Comparison of ENCODE assay signal across 17 mouse cellular contexts in the genomic region with DNA sequence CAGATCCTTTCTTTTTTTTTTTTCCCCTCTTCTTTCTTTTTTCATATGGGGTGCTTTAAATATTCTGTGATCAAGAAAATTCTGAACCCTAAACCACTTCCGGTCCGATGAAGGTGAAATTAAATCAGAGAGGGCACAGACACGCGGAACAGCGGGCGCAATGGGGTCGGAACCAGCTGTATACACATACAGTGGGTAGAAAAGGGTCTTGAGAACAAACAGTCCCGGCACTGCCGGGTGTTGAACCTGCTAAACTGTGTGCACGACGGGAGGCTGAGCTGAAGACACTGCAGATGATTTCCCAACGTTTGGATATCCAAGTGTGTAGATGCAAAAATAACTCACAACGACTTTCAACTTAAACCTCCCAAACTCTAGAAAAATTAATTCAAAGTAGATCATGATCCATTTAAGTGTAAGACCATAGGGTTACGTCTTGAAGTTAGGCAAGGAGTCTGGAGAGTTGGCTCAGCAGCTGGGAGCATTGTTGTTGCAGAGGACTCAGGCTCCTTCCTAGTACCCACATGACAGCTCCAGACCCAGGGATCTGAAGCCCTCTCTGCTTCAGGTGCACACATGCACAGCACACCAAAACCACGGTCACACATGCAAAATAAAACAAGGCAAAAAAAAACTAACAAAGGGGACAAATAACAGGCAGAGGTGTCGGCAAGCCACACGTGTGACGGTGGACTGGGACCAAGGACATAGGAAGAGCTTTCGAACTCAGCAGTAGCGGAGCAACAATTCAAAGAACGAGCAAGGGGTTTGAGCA. TPM values are rescaled to one million over a fixed set of nuclear protein-coding genes. Genes with fewer than 3 reads are reported as not detected.
DNase-seq lines count a peak whose midpoint lies in the region.
"Had no signal": no experiment of that assay in that cellular context is flagged by ENCODE, and none has a peak within 500 bp of the region (broad histone marks: within the 10 kb centered on the region; RNA-seq: fewer than 3 reads in every experiment).

No protein-coding gene starts in this region.

- no peak overlapping the region for H3K27ac ChIP-seq in heart, embryonic 10.5 days

- WGBS in heart, embryonic 10.5 days = 89% methylated on average over 21 of the region's 21 CpGs

- H3K9me3 ChIP-seq in heart, embryonic 10.5 days = no peaks in the 10 kb centered on the region
- H3K9me3 ChIP-seq: G1E had no signal

- intact Hi-C loops in heart, postnatal 10 days (cut with DNase I) = loop anchor here (1.0 to 5.0 kb wide), 3 partner anchors 137 to 1001 kb away; no protein-coding TSS in a partner anchor

- H3K36me3 ChIP-seq in heart, embryonic 10.5 days = 0 out of 2 replicates have a peak, but pooled peaks cover 17% of the 10 kb centered on the region

- DNase-seq in heart, adult 11 months = peak; percentile 67
- DNase-seq in heart, adult 9 months (ENCODE audit: low spot score in 2 of 2) = no peak
- DNase-seq in heart, embryonic 10.5 days (ENCODE audit: low spot score) = peak; percentile 64
- DNase-seq in heart, postnatal 10 days = no peak
- DNase-seq: adrenal gland, adult 2 months; adrenal gland, adult 8-10 months; adrenal gland, postnatal 10 days; adrenal gland, postnatal 14 days; adrenal gland, postnatal 25 days; adrenal gland, postnatal 36 days; B cell, adult 2 months; cerebellum, adult 11 months; cerebellum, adult 11-12 months; cerebellum, adult 18-20 months had no signal

- H3K4me3 ChIP-seq in heart, embryonic 10.5 days = no peak overlapping the region

- H3K4me1 ChIP-seq in heart, embryonic 10.5 days = no peaks in the 10 kb centered on the region

- H3K27me3 ChIP-seq in heart, embryonic 10.5 days (ENCODE audit: insufficient read depth, poor library complexity, severe bottlenecking) = peaks cover 34% of the 10 kb centered on the region
- H3K27me3 ChIP-seq: CH12.LX, Patski had no signal

RNA-seq across cellular contexts. Expression of a gene that starts 12.5 kb away (rescaled TPM):
- 6.5 and 10.0 TPM in 2 replicates for polyA plus RNA-seq in heart, embryonic 10.5 days (2016; fragmentation: Nextera tagmentation; extraction: Ambion mirVana)
- total RNA-seq in heart, postnatal 10 days (2021) = 1 to 10 TPM; 2.3 to 2.5 TPM

Comparison
In these comparisons a context has a peak if more than half of its experiments do, and no peak if none do; other contexts are left out.
1. DNase-seq: peak in heart, adult 11 months (single experiment) and heart, embryonic 10.5 days (single experiment); none in heart, adult 9 months (0 of 2) and heart, postnatal 10 days (0 of 2).